Mouse (Mus musculus) gastrocnemius, postnatal 36 days (tissue): ENCODE data around the gene Ndufaf8. TPM values are rescaled to one million over a fixed set of nuclear protein-coding genes. Genes with fewer than 3 reads are reported as not detected.

Source experiments
- DNase-seq, 2 experiments: peaks; one replicate each; pipeline ENCODE4 v3.0.0; 2022
- intact Hi-C: fragments of 180-260 bp; cut with DNase I; formaldehyde crosslinking; loops from one replicate; pipeline ENCODE4 v1.15.1; 2025
- total RNA-seq, 2 experiments: library from RNA; stranded (reverse); gene quantifications; 2 replicates each; pipeline ENCODE4 v1.2.3; 2021

Ndufaf8 gene
- total RNA-seq, 2 experiments from 2014 or later = 32.1 to 32.9 TPM

DNA sequence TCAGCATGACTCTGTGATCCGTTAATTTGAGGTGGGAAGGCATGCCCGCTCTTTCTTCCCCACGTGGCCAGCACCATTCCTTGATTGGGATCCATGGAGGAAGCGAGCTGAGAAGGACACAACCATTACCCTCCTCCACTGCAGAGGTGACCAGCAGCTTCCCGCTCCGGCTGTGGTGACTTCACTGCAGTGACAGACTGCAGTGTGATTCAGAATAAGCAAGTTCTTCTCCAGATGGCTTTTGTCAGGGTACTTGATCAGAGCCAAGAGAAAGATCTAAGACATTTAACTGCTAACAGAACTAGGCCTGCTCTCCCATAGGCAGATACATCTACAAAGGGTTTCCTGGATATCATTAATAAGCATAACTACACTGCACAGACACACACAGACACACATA is 18.4 kb upstream of the Ndufaf8 start:
- intact Hi-C loops = no loop called here
- no peak for DNase-seq

- intact Hi-C loops = no loop called here
- DNase-seq = peak in 1 of 2 experiments; percentile 44
These were observed 12.7 kb upstream of the Ndufaf8 start for GRCm38 (mm10) chr11:120085891-120086627.

GRCm38 (mm10) chr11:120086702-120087152 is 12.0 kb upstream of the Ndufaf8 start, which contains the start of gene Cep131:
Cep131 (minus strand) TSS chr11:120086827.
- peak; percentile 94 to 97 for DNase-seq
- intact Hi-C loops = no loop called here

DNA sequence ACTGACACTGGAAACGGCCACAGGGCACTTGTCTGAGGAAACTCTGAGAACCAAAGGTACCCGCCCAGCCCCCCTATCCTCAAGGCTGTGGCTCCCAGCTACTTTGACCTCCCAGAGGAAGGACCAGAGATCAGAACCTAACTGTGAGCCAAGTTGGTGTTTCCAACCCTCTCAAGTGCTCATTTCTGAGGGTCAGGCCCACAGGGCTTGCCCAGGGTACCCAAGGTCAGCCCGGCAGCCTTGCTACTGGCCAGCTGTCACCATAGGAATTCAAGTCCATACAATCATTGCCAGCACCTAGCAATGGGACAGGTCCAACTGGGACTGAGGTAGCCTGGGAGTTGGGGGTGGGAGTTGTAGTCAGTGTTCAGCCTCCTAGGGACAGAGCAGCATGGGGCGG is 8.1 kb upstream of the Ndufaf8 start:
- DNase-seq = no peak
- intact Hi-C loops = no loop called here

DNA sequence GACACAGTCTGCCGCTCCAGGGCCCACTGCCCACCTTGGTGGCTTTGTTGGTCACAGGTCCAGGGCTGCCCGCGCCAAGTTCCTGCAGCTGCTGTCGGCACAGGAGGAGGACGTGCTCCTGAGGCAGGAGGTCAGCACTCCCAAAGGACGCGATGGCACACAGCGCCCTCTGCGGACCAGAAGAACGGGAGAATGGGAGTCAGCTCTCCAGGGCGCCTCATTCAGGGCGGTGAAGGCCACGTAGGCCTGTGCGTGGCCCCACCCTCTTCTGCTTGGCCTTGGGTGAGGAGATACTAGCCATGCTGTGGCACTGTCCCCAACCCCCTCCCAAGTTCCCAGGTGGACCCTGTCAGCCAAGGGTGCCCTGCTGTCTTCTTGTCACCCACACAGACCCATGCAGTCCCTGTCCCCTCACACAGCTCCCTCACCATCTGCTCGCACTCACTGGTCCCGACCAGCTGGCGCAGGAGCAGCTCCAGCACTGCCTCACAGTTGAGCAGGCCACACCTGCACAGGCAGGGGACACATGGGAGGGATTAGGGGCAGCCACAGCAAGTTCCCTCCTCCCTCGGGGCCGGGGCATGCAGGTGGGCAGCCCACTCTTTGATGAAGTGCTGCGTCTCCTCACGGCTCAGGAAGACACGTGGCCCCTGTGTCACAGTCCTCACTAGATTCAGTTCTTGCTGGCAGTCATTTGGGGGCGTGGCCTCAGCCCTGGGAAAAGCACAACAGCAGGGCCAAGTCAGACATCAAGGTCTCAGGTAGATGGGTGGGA is 5.7 kb upstream of the Ndufaf8 start:
- intact Hi-C loops = no loop called here
- DNase-seq = no peak

- DNase-seq = peak; percentile 34 to 47
- intact Hi-C loops = loop anchor here (2.0 kb wide), 1 partner anchor 70 kb away; no protein-coding TSS in a partner anchor
These were observed 2.3 kb downstream of the Ndufaf8 start for GRCm38 (mm10) chr11:120101036-120101435.

DNA sequence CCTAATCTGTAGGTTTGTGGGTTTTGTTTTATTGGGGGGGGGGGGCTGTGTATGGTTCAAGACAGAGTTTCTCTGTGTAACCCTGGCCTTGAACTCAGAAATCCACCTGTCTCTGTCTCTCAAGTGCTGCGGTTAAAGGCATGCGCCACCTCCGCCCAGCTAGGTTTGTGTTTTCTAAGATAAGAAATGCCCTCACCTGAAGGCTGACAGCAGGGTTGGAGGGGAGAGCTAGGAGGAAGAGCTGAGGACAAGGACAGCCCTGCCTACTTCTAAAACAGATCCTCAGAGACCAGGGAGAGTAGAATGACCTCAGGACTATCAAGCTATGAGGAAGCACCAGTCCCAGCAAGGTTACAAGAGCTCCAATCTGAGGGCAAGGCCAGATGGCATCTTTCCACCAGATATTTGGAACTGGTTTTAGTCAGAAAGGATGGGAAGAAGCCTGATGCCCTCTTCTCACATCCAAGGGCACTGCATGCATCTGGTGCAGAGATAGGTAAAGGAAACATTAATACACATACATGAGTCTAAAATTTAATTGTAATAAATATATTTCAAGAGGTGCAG is 4.8 kb downstream of the Ndufaf8 start:
- DNase-seq = no peak
- intact Hi-C loops = no loop called here

- no peak for DNase-seq
- intact Hi-C loops = no loop called here
These were observed 8.3 kb downstream of the Ndufaf8 start for GRCm38 (mm10) chr11:120107026-120107425.

DNA sequence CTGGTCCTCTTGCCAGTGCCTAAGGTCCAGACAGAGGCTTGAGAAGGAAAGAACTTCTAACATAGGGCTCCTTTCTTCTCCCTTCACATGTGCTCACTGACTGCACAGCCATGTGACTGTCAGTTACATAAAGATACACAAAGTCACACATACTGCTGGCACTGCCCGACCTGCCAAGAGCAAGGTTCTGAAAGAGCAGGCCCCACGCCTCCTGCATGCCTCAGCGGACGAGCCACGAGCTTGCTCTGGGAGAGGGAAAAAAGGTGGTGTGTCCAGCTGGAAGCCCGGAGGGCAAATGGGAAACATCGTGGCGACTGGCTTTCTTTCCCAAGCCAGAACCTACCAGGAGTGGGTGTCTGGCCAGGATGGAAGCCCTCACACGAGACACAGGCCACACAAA is 9.1 kb downstream of the Ndufaf8 start:
- DNase-seq = no peak
- intact Hi-C loops = no loop called here

DNA sequence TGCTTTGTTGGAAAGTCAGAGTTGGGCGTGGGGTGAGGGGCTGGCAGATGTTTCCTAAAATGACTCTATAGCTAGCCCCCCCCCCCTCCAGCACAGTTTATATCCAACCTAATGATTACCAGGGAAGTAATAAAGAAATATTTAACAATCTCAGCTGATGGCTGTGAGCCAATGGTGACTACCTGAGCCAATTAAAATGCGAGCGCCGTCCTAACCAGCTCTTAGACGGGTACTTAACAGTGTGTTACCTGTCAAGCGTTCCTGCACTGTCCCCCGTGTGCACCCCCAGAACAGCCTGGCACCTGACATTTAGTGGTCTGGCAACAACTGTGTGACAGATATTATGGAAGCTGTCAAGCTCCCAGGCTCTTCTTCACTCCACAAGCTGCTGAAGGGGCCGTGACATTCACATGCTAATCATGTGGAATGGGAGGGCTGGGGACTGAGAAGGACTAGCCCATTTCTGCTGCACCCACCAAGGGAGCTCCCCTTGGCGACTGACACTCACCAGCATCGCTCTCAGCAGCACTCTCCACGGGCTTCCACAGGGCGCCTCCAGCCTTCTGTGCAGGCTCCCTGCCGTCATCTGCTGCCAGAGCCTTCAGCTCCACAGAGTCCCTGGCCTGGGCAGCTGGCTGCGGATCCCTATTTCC is 11.0 kb downstream of the Ndufaf8 start:
- DNase-seq = no peak
- intact Hi-C loops = loop anchor here (5.0 kb wide), 1 partner anchor 198 kb away; no protein-coding TSS in a partner anchor

GRCm38 (mm10) chr11:120110554-120110953 is 11.8 kb downstream of the Ndufaf8 start:
- DNase-seq = no peak
- intact Hi-C loops = loop anchor here (5.0 kb wide), 1 partner anchor 197 kb away; no protein-coding TSS in a partner anchor

- intact Hi-C loops = loop anchor here (5.0 kb wide), 1 partner anchor 196 kb away; no protein-coding TSS in a partner anchor
- peak in 1 of 2 experiments; percentile 40 for DNase-seq
These were observed 12.3 kb downstream of the Ndufaf8 start for GRCm38 (mm10) chr11:120111033-120111432.

- DNase-seq = no peak
- intact Hi-C loops = loop anchor here (5.0 kb wide), 1 partner anchor 195 kb away; no protein-coding TSS in a partner anchor
These were observed 13.4 kb downstream of the Ndufaf8 start for GRCm38 (mm10) chr11:120112136-120112535.

- intact Hi-C loops = loop anchor here (5.0 kb wide), 2 partner anchors 53 to 193 kb away; no protein-coding TSS in a partner anchor
- DNase-seq = no peak
These were observed 15.9 kb downstream of the Ndufaf8 start for GRCm38 (mm10) chr11:120114488-120115215.

DNA sequence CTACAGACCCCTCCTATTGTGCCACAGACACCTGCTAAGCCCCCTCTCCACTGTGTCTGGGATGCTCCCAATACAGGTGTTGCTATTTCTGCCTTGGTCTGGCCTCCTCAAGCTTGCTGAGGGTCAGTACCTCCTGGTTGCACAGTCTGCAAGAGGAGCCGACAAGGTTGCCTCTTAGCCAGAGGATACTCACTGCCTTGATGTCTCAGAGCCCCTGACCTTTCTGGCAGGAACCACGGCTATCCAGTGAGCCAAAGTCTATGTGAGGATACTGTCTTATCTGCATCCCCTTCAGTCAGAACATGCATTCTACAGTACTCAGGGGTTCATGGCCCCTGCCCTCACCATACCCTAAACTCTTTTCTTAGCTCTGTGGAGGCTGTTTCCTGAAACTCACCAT is 18.9 kb downstream of the Ndufaf8 start:
- intact Hi-C loops = loop anchor here (5.0 kb wide), 1 partner anchor 50 kb away; no protein-coding TSS in a partner anchor
- no peak for DNase-seq

GRCm38 (mm10) chr11:120119108-120119507 is 20.4 kb downstream of the Ndufaf8 start:
- no peak for DNase-seq
- intact Hi-C loops = loop anchor here (5.0 kb wide), 1 partner anchor 48 kb away; no protein-coding TSS in a partner anchor

DNA sequence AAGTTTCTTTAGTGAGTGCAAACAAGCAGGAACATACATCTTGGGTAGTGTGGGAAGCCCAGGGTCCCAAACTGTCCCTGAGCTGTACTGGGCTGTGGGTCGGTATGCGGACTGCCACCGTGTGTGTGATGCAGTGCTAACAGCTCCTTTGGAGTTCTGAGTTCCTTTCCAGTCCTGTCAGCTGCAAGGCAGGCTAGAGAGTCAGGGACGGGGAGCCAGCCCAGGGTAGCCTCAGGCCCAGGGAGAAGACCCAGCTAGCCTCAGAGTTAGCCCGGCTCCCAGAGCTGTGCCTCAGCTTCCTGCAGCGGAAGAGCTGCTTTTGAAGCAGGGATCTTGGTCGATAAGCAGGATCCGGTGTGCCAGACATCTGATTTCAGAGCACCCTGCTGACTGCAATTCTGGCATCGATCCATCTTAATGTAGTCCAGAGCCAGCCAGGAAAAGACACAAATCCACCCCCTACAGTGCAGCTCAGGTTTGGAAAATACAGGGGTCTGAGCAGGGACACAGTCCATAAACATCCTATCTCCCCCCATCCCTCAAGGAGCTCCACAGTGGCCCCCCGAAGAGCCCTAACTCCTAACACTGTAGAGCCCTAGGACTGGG is 21.3 kb downstream of the Ndufaf8 start:
- intact Hi-C loops = loop anchor here (5.0 kb wide), 1 partner anchor 47 kb away; no protein-coding TSS in a partner anchor
- no peak for DNase-seq

GRCm38 (mm10) chr11:120120642-120121420 is 22.1 kb downstream of the Ndufaf8 start:
- intact Hi-C loops = no loop called here

More at GRCm38 (mm10) chr11:120120642-120121420, 22.1 kb downstream of the Ndufaf8 start:
- DNase-seq = peak in 1 of 2 experiments; percentile 45
